Mouse (Mus musculus): ENCODE results near the gene Ngfr. TPM values are rescaled to one million over a fixed set of nuclear protein-coding genes. Genes with fewer than 3 reads are reported as not detected.

Ngfr gene
- polyA plus RNA-seq, 1 experiment: 4.2 TPM

GRCm38 (mm10) chr11:95595438-95596149, 8.1 kb upstream of the Ngfr start:
- no peak for DNase-seq (ENCODE audit: low spot score)

GRCm38 (mm10) chr11:95594686-95595212, 7.2 kb upstream of the Ngfr start:
- no peak for DNase-seq (ENCODE audit: low spot score)

GRCm38 (mm10) chr11:95593501-95593900, 6.0 kb upstream of the Ngfr start:
- no peak for DNase-seq (ENCODE audit: low spot score)

- no peak for DNase-seq (ENCODE audit: low spot score)
Observed at GRCm38 (mm10) chr11:95592691-95593090, 5.2 kb upstream of the Ngfr start.

GRCm38 (mm10) chr11:95589195-95589594, 1.7 kb upstream of the Ngfr start:
- no peak for DNase-seq (ENCODE audit: low spot score)

- DNase-seq (ENCODE audit: low spot score): no peak
Observed at GRCm38 (mm10) chr11:95586751-95587422, 648 bp downstream of the Ngfr start.

- DNase-seq (ENCODE audit: low spot score): peak; percentile 78
Observed at GRCm38 (mm10) chr11:95586184-95586583, 1.4 kb downstream of the Ngfr start.

GRCm38 (mm10) chr11:95585684-95586083, 1.9 kb downstream of the Ngfr start:
- no peak for DNase-seq (ENCODE audit: low spot score)

- no peak for DNase-seq (ENCODE audit: low spot score)
Observed at GRCm38 (mm10) chr11:95585281-95585680, 2.3 kb downstream of the Ngfr start.

- no peak for DNase-seq (ENCODE audit: low spot score)
Observed at GRCm38 (mm10) chr11:95584651-95585050, 2.9 kb downstream of the Ngfr start.

GRCm38 (mm10) chr11:95583396-95583795, 4.1 kb downstream of the Ngfr start:
- DNase-seq (ENCODE audit: low spot score): no peak

- DNase-seq (ENCODE audit: low spot score): no peak
Observed at GRCm38 (mm10) chr11:95582193-95582592, 5.3 kb downstream of the Ngfr start.

- no peak for DNase-seq (ENCODE audit: low spot score)
Observed at GRCm38 (mm10) chr11:95579455-95579854, 8.1 kb downstream of the Ngfr start.

- DNase-seq (ENCODE audit: low spot score): no peak
Observed at GRCm38 (mm10) chr11:95577776-95578446, 9.6 kb downstream of the Ngfr start.

GRCm38 (mm10) chr11:95576299-95576698, 11.2 kb downstream of the Ngfr start:
- no peak for DNase-seq (ENCODE audit: low spot score)

GRCm38 (mm10) chr11:95575791-95576190, 11.7 kb downstream of the Ngfr start:
- DNase-seq (ENCODE audit: low spot score): no peak

- DNase-seq (ENCODE audit: low spot score): no peak
Observed at GRCm38 (mm10) chr11:95574786-95575334, 12.7 kb downstream of the Ngfr start.

- DNase-seq (ENCODE audit: low spot score): no peak
Observed at GRCm38 (mm10) chr11:95572227-95572626, 15.3 kb downstream of the Ngfr start.

- no peak for DNase-seq (ENCODE audit: low spot score)
Observed at GRCm38 (mm10) chr11:95571755-95572154, 15.8 kb downstream of the Ngfr start.

GRCm38 (mm10) chr11:95570827-95571619, 16.5 kb downstream of the Ngfr start:
- no peak for DNase-seq (ENCODE audit: low spot score)

GRCm38 (mm10) chr11:95569908-95570307, 17.6 kb downstream of the Ngfr start:
- DNase-seq (ENCODE audit: low spot score): no peak
